Mouse (Mus musculus): ENCODE data around the gene Hist1h2bn. TPM values are rescaled to one million over a fixed set of nuclear protein-coding genes. Genes with fewer than 3 reads are reported as not detected.
A peak's percentile ranks its signal among the peaks of the same experiment; 100 is the strongest.
"Not testable (repeated sequence)": the region's sequence is repeated elsewhere in the genome, so short reads cannot be mapped to it uniquely, and the experiment has no call there.

The Hist1h2bn gene
- polyA plus RNA-seq, 1 experiment from 2014 or later = 7.3 TPM

DNA sequence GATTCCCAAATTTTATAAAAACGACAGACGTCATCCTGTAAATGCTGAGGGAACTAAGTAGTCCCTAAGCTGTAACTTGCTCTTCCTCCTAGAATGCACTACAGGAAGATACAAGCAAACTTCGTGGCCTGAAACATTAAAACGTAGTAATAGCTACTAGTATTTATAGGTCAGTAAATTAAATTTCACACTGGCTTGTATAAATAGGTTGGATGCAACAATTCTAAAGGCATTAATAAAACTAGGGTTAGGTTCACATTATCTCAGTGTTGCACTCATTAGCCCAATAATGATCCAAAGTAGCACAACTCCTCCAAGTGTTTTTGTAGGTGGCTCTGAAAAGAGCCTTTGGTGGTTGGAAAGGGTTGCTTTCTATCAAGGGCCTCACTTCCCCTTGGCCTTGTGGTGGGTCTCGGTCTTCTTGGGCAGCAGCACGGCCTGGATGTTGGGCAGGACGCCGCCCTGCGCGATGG is 836 bp upstream of the Hist1h2bn start:
- Histone ChIP-seq H3K27me3 (ENCODE audit: insufficient read depth, low read length) (no peaks in the 10 kb centered on the region), H3K4me2 (ENCODE audit: low read depth, low read length) (peak overlapping the region; percentile 67), H3K27ac (ENCODE audit: low read depth) (peak overlapping the region; percentile 98), H3K4me1 (ENCODE audit: insufficient read depth) (peaks cover 15% of the 10 kb centered on the region), H3K36me3 (replicated peaks; ENCODE audit: insufficient read depth, low read length) (no peaks in the 10 kb centered on the region), H3K9me3 (ENCODE audit: low read length) (no peaks in the 10 kb centered on the region), H3K4me3 (ENCODE audit: low read depth, low read length) (peak overlapping the region; percentile 46), H3K9ac (replicated peaks) (peak overlapping the region; percentile 78)
- ATAC-seq (no peak), DNase-seq (no peak)
- TF ChIP-seq CTCF (IDR thresholded peaks at IDR 0.05; ENCODE audit: low read depth) = no peak
- no peak for TF ChIP-seq EP300 (IDR thresholded peaks at IDR 0.05; ENCODE audit: low read depth)
- 3% methylated on average over 10 of the region's 10 CpGs for WGBS (ENCODE audit: insufficient replicate concordance)

GRCm38 (mm10) chr13:21754294-21755001 is 525 bp downstream of the Hist1h2bn start:
- TF ChIP-seq EP300 (IDR thresholded peaks at IDR 0.05; ENCODE audit: low read depth) = peak; percentile 75; the same call in 1 of the 2 replicates
- Histone ChIP-seq H3K27ac (ENCODE audit: low read depth) (peak overlapping the region; percentile 98), H3K4me2 (ENCODE audit: low read depth, low read length) (peak overlapping the region; percentile 70), H3K9ac (replicated peaks) (peak overlapping the region; percentile 60), H3K4me1 (ENCODE audit: insufficient read depth) (peaks cover 13% of the 10 kb centered on the region), H3K4me3 (ENCODE audit: low read depth, low read length) (peak overlapping the region; percentile 46)
- H3K9me3 ChIP-seq (ENCODE audit: low read length); H3K36me3 ChIP-seq (replicated peaks; ENCODE audit: insufficient read depth, low read length); H3K27me3 ChIP-seq (ENCODE audit: insufficient read depth, low read length): not testable (repeated sequence)
- under 1% methylated on average over 15 of the region's 26 CpGs for WGBS (ENCODE audit: insufficient replicate concordance)
- peak; percentile 76 for DNase-seq
- ATAC-seq = peak; percentile 1; the same call in 1 of the 2 replicates

GRCm38 (mm10) chr13:21755707-21756106 is 1.8 kb downstream of the Hist1h2bn start:
- H3K36me3 ChIP-seq (replicated peaks; ENCODE audit: insufficient read depth, low read length) = no peaks in the 10 kb centered on the region
- DNase-seq (no peak), ATAC-seq (no peak)
- WGBS (ENCODE audit: insufficient replicate concordance) = 78% methylated on average over 1 of the region's 1 CpGs
- no peak overlapping the region for H3K9ac ChIP-seq (replicated peaks)
- no peak for TF ChIP-seq EP300 (IDR thresholded peaks at IDR 0.05; ENCODE audit: low read depth)
- no peak for TF ChIP-seq CTCF (IDR thresholded peaks at IDR 0.05; ENCODE audit: low read depth)
- H3K27ac ChIP-seq (ENCODE audit: low read depth) = peak overlapping the region; percentile 83
- H3K4me3 ChIP-seq (ENCODE audit: low read depth, low read length) = peak overlapping the region; percentile 46
- H3K9me3 ChIP-seq (ENCODE audit: low read length) = no peaks in the 10 kb centered on the region
- peaks cover 10% of the 10 kb centered on the region for H3K4me1 ChIP-seq (ENCODE audit: insufficient read depth)
- H3K4me2 ChIP-seq (ENCODE audit: low read depth, low read length) = peak overlapping the region; percentile 70
- no peaks in the 10 kb centered on the region for H3K27me3 ChIP-seq (ENCODE audit: insufficient read depth, low read length)

DNA sequence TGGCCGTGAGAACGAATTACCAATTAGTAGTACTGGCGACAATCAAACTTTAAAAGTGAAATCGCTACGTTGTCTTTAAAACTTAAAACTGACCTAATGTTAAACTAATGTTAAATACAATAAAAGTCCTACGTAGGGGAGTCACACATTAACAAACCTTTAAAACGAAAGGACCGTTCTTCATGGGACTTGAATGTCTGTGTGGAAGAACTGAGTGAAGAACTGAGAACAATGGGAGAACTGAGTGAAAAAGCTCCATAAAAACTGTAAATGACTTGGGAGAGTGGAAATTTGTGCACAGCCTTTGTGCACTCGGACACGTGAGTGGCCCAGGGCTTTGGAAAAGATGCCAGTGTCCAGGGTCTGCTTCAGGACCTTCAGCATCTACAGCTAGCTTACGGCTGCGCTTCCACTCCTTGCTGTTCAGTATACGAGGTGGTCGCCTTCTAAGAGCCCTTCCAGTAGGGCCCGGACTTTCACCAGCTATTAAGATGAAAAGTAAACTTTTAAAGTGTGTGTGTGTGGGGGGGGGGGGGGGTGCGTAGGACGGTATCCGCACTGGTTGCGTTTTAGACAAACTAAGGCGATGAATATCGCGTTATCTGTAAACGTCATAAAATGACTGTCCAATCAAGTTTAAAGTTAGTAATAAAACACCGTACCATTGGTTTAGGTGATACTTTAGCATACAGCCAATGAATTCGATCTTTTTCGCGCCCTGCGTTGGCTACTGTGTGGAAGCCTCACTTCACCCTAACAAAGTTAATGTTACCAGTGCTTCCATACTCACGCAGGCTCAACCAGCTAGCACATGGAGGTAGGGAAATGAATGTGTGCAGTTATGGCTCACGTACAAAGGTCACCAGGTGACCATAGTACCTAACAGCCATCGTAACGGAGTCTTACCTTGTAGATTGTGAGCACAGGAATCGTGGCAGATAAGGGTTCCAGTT is 25.2 kb downstream of the Hist1h2bn start:
- ATAC-seq (peak; percentile 72), DNase-seq (peak; percentile 78)
- H3K36me3 ChIP-seq (replicated peaks; ENCODE audit: insufficient read depth, low read length) = no peaks in the 10 kb centered on the region
- H3K4me2 ChIP-seq (ENCODE audit: low read depth, low read length) = peak overlapping the region; percentile 80
- peaks cover 13% of the 10 kb centered on the region for H3K4me1 ChIP-seq (ENCODE audit: insufficient read depth)
- H3K9ac ChIP-seq (replicated peaks) = peak overlapping the region; percentile 87
- peak overlapping the region; percentile 95 for H3K27ac ChIP-seq (ENCODE audit: low read depth)
- H3K4me3 ChIP-seq (ENCODE audit: low read depth, low read length) = peak overlapping the region; percentile 61
- no peaks in the 10 kb centered on the region for H3K27me3 ChIP-seq (ENCODE audit: insufficient read depth, low read length)
- 3% methylated on average over 33 of the region's 33 CpGs for WGBS (ENCODE audit: insufficient replicate concordance)
- TF ChIP-seq EP300 (IDR thresholded peaks at IDR 0.05; ENCODE audit: low read depth) (no peak; the same call in 1 of the 2 replicates), CTCF (IDR thresholded peaks at IDR 0.05; ENCODE audit: low read depth) (no peak)
- no peaks in the 10 kb centered on the region for H3K9me3 ChIP-seq (ENCODE audit: low read length)

DNA sequence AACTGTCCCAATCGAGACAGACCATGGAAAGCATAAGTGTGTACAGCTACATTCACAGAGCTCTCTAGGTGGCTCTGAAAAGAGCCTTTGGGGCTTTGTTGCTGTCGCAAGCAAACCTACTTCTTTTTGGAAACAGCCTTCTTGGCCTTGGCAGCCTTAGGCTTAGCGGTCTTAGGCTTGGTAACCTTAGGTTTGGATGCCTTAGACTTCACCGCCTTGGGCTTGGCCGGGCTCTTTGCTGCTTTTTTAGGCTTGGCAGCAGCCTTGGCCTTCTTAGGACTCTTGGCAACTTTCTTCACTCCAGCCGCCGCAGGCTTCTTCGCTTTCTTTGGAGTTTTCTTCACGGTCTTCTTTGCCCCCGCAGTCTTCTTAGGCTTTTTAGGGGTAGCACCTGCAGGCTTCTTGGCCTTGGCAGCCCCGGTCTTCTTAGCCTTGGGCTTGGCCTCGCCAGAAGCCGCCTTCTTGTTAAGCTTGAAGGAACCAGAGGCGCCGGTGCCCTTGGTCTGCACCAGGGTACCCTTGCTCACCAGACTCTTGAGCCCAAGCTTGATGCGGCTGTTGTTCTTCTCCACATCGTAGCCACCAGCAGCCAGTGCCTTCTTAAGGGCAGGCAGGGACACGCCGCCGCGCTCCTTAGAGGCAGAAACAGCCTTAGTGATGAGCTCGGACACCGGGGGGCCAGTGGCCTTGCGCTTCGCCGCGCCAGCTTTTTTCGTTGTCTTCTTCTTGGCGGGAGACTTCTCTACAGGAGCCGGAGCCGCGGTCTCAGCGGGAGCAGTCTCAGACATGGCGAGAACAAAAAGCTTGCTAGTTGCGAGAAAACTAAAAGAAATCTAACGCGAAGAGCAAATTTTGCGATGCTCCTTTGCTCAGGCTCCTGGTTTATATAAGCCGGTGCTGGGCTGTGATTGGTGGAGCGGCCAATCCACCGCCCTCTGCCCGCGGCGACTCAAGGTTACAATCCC is 26.1 kb downstream of the Hist1h2bn start, which contains the start of gene Hist1h1b:
Gene Hist1h1b (minus strand): TSS at position 859 of the 965 bp plus-strand sequence.
- ATAC-seq (peak; percentile 49), DNase-seq (peak; percentile 85)
- peak within 1 kb of the TSS; percentile 95 for H3K27ac ChIP-seq (ENCODE audit: low read depth)
- no peaks in the 10 kb centered on the region for H3K36me3 ChIP-seq (replicated peaks; ENCODE audit: insufficient read depth, low read length)
- peak within 1 kb of the TSS; percentile 61 for H3K4me3 ChIP-seq (ENCODE audit: low read depth, low read length)
- under 1% methylated on average over 44 of the region's 44 CpGs for WGBS (ENCODE audit: insufficient replicate concordance)
- TF ChIP-seq EP300 (IDR thresholded peaks at IDR 0.05; ENCODE audit: low read depth) (no peak), CTCF (IDR thresholded peaks at IDR 0.05; ENCODE audit: low read depth) (peak; percentile 18)
- peaks cover 17% of the 10 kb centered on the region for H3K4me1 ChIP-seq (ENCODE audit: insufficient read depth)
- peak within 1 kb of the TSS; percentile 80 for H3K4me2 ChIP-seq (ENCODE audit: low read depth, low read length)
- H3K27me3 ChIP-seq (ENCODE audit: insufficient read depth, low read length) = no peaks in the 10 kb centered on the region
- H3K9ac ChIP-seq (replicated peaks) = peak within 1 kb of the TSS; percentile 87
- H3K9me3 ChIP-seq (ENCODE audit: low read length) = no peaks in the 10 kb centered on the region
